Mouse (Mus musculus) frontal cortex, adult 2 months (tissue): ENCODE data around the gene Dctpp1. TPM values are rescaled to one million over a fixed set of nuclear protein-coding genes. Genes with fewer than 3 reads are reported as not detected.

ENCODE experiments used
- DNase-seq, 2 experiments: peaks; one replicate each; pipeline ENCODE4 v3.0.0; 2022; ENCODE audit warnings: low spot score in 1 of 2; ENCODE audit errors: extremely low spot score in 1 of 2
- polyA plus RNA-seq: library from polyadenylated mRNA; depleted of rRNA; stranded (reverse); fragments of >200 nt; gene quantifications from 2 replicates; pipeline ENCODE4 v1.2.3, GENCODE M21; 2012

Dctpp1 gene
- polyA plus RNA-seq, 1 experiment, result 27.9 TPM

- peak in 1 of 2 experiments; percentile 77 for DNase-seq
Observed at GRCm38 (mm10) chr7:127232622-127233367, 27.7 kb downstream of the Dctpp1 start, which contains the start of the genes Zfp553 and Sept1. Gene Zfp553 (plus strand): TSS chr7:127233061. Gene Sept1 (minus strand): TSS chr7:127233130.

- no peak for DNase-seq
Observed at GRCm38 (mm10) chr7:127231826-127232621, 28.5 kb downstream of the Dctpp1 start.

GRCm38 (mm10) chr7:127231376-127231775 is 29.1 kb downstream of the Dctpp1 start:
- DNase-seq, result no peak

GRCm38 (mm10) chr7:127228615-127229303 is 31.8 kb downstream of the Dctpp1 start:
- DNase-seq, result peak in 1 of 2 experiments; percentile 93

GRCm38 (mm10) chr7:127225147-127225995 is 35.1 kb downstream of the Dctpp1 start:
- peak in 1 of 2 experiments; percentile 71 for DNase-seq

- DNase-seq, result no peak
Observed at GRCm38 (mm10) chr7:127224616-127225015, 35.9 kb downstream of the Dctpp1 start.

GRCm38 (mm10) chr7:127223515-127224478 is 36.7 kb downstream of the Dctpp1 start:
- no peak for DNase-seq

GRCm38 (mm10) chr7:127223106-127223505 is 37.4 kb downstream of the Dctpp1 start:
- DNase-seq, result no peak

GRCm38 (mm10) chr7:127220440-127220839 is 40.1 kb downstream of the Dctpp1 start:
- no peak for DNase-seq

- DNase-seq, result no peak
Observed at GRCm38 (mm10) chr7:127218670-127219069, 41.8 kb downstream of the Dctpp1 start.

- no peak for DNase-seq
Observed at GRCm38 (mm10) chr7:127217901-127218642, 42.4 kb downstream of the Dctpp1 start.

GRCm38 (mm10) chr7:127217475-127217874 is 43.0 kb downstream of the Dctpp1 start:
- no peak for DNase-seq

- no peak for DNase-seq
Observed at GRCm38 (mm10) chr7:127216307-127216706, 44.2 kb downstream of the Dctpp1 start.

GRCm38 (mm10) chr7:127214981-127215871 is 45.3 kb downstream of the Dctpp1 start:
- peak in 1 of 2 experiments; percentile 76 for DNase-seq

- DNase-seq, result no peak
Observed at GRCm38 (mm10) chr7:127214521-127214920, 46.0 kb downstream of the Dctpp1 start.

- no peak for DNase-seq
Observed at GRCm38 (mm10) chr7:127213930-127214329, 46.6 kb downstream of the Dctpp1 start.

- DNase-seq, result peak in 1 of 2 experiments; percentile 66
Observed at GRCm38 (mm10) chr7:127213485-127213884, 47.0 kb downstream of the Dctpp1 start.
